Mouse (Mus musculus): ENCODE measurements around the gene Hba-x.

The Hba-x gene

GRCm38 (mm10) chr11:32276347-32276746, at the start of gene Hba-x:
Gene Hba-x (plus strand): TSS chr11:32276400.
- DNase-seq (ENCODE audit: low spot score in 2 of 2) = no peak

GRCm38 (mm10) chr11:32227041-32227440, 49.2 kb upstream of the Hba-x start:
- no peak for DNase-seq (ENCODE audit: low spot score in 2 of 2)

GRCm38 (mm10) chr11:32227555-32227954, 48.6 kb upstream of the Hba-x start:
- DNase-seq (ENCODE audit: low spot score in 2 of 2) = no peak

GRCm38 (mm10) chr11:32228292-32228845, 47.8 kb upstream of the Hba-x start:
- no peak for DNase-seq (ENCODE audit: low spot score in 2 of 2)

GRCm38 (mm10) chr11:32230220-32230619, 46.0 kb upstream of the Hba-x start:
- DNase-seq (ENCODE audit: low spot score in 2 of 2) = no peak

GRCm38 (mm10) chr11:32231125-32231524, 45.1 kb upstream of the Hba-x start:
- DNase-seq (ENCODE audit: low spot score in 2 of 2) = no peak

GRCm38 (mm10) chr11:32232848-32233247, 43.4 kb upstream of the Hba-x start:
- DNase-seq (ENCODE audit: low spot score in 2 of 2) = no peak

- peak in 1 of 2 experiments; percentile 3 for DNase-seq (ENCODE audit: low spot score in 2 of 2)
Observed at GRCm38 (mm10) chr11:32233895-32234294, 42.3 kb upstream of the Hba-x start.

- DNase-seq (ENCODE audit: low spot score in 2 of 2) = peak in 1 of 2 experiments; percentile 3
Observed at GRCm38 (mm10) chr11:32234816-32235485, 41.2 kb upstream of the Hba-x start.

GRCm38 (mm10) chr11:32235646-32236045, 40.6 kb upstream of the Hba-x start:
- DNase-seq (ENCODE audit: low spot score in 2 of 2) = peak in 1 of 2 experiments; percentile 20

GRCm38 (mm10) chr11:32236132-32236531, 40.1 kb upstream of the Hba-x start:
- DNase-seq (ENCODE audit: low spot score in 2 of 2) = no peak

GRCm38 (mm10) chr11:32236712-32237410, 39.3 kb upstream of the Hba-x start:
- peak in 1 of 2 experiments; percentile 42 for DNase-seq (ENCODE audit: low spot score in 2 of 2)

GRCm38 (mm10) chr11:32237411-32237795, 38.8 kb upstream of the Hba-x start:
- no peak for DNase-seq (ENCODE audit: low spot score in 2 of 2)

- peak; percentile 75 to 76 for DNase-seq (ENCODE audit: low spot score in 2 of 2)
Observed at GRCm38 (mm10) chr11:32238093-32238860, 37.9 kb upstream of the Hba-x start.

- no peak for DNase-seq (ENCODE audit: low spot score in 2 of 2)
Observed at GRCm38 (mm10) chr11:32241391-32241790, 34.8 kb upstream of the Hba-x start.

GRCm38 (mm10) chr11:32242209-32242608, 34.0 kb upstream of the Hba-x start:
- no peak for DNase-seq (ENCODE audit: low spot score in 2 of 2)

- DNase-seq (ENCODE audit: low spot score in 2 of 2) = no peak
Observed at GRCm38 (mm10) chr11:32243205-32243955, 32.8 kb upstream of the Hba-x start.

GRCm38 (mm10) chr11:32244064-32244463, 32.1 kb upstream of the Hba-x start:
- no peak for DNase-seq (ENCODE audit: low spot score in 2 of 2)

- DNase-seq (ENCODE audit: low spot score in 2 of 2) = no peak
Observed at GRCm38 (mm10) chr11:32244617-32245016, 31.6 kb upstream of the Hba-x start.

- DNase-seq (ENCODE audit: low spot score in 2 of 2) = no peak
Observed at GRCm38 (mm10) chr11:32245614-32246013, 30.6 kb upstream of the Hba-x start.

- no peak for DNase-seq (ENCODE audit: low spot score in 2 of 2)
Observed at GRCm38 (mm10) chr11:32247068-32247467, 29.1 kb upstream of the Hba-x start.

Data from frontal cortex, postnatal 25 days (tissue).